Mouse (Mus musculus) MEL (cell line): ENCODE measurements around the gene Cfap299.

Experiments
- CHD1 ChIP-seq: IDR thresholded peaks from 2 replicates; pipeline ENCODE4 v1.6.1; 2012; ENCODE audit warnings: low read depth, mild to moderate bottlenecking, inconsistent platforms, low read length, improper control_type of control experiment
- CTCF ChIP-seq, 3 experiments: IDR thresholded peaks in 2 of 3; conservative IDR thresholded peaks in 1 of 3; 2 replicates each; pipeline ENCODE4 v1.5.1; 2011 to 2012; ENCODE audit warnings: low read length in 3 of 3, low read depth in 2 of 3, mild to moderate bottlenecking in 2 of 3, improper control_type of control experiment in 1 of 3, inconsistent platforms in 1 of 3, mixed read lengths in 1 of 3, moderate library complexity in 1 of 3; ENCODE audit not compliant: control insufficient read depth in 1 of 3, insufficient read depth in 1 of 3, poor library complexity in 1 of 3, severe bottlenecking in 1 of 3
- EP300 ChIP-seq, 2 experiments: IDR thresholded peaks; 2 replicates each; pipeline ENCODE4 v1.6.1; 2011; ENCODE audit warnings: improper control_type of control experiment in 2 of 2, low read length in 2 of 2, low read depth in 1 of 2, mild to moderate bottlenecking in 1 of 2
- ETS1 ChIP-seq: IDR thresholded peaks from 2 replicates; pipeline ENCODE4 v1.6.1; 2012; ENCODE audit warnings: low read depth, mild to moderate bottlenecking, inconsistent platforms, low read length, improper control_type of control experiment, moderate library complexity
- JUND ChIP-seq: IDR thresholded peaks from 2 replicates; pipeline ENCODE4 v1.6.1; 2011; ENCODE audit warnings: low read depth, mild to moderate bottlenecking, improper control_type of control experiment, low read length
- KAT2A ChIP-seq: conservative IDR thresholded peaks from 2 replicates; pipeline ENCODE4 v1.6.1; 2012; ENCODE audit warnings: low read depth, low read length, improper control_type of control experiment, inconsistent platforms
- NRF1 ChIP-seq: IDR thresholded peaks from 2 replicates; pipeline ENCODE4 v1.6.1; 2014; ENCODE audit warnings: low read depth, mild to moderate bottlenecking, inconsistent platforms, low read length, improper control_type of control experiment, moderate library complexity; ENCODE audit not compliant: poor library complexity, insufficient read depth, severe bottlenecking
- POLR2A ChIP-seq, 2 experiments: IDR thresholded peaks; 2 replicates each; pipeline ENCODE4 v1.6.1; 2011 to 2012; ENCODE audit warnings: low read length in 2 of 2, mild to moderate bottlenecking in 2 of 2, control low read depth in 1 of 2, improper control_type of control experiment in 1 of 2, low read depth in 1 of 2, moderate library complexity in 1 of 2; ENCODE audit not compliant: control insufficient read depth in 1 of 2, insufficient read depth in 1 of 2, poor library complexity in 1 of 2
- SMC3 ChIP-seq: IDR thresholded peaks from 2 replicates; pipeline ENCODE4 v1.6.1; 2011; ENCODE audit warnings: low read depth, low read length, improper control_type of control experiment
- TBP ChIP-seq: IDR thresholded peaks from 2 replicates; pipeline ENCODE4 v1.8.0; 2011; ENCODE audit warnings: low read depth, low read length, improper control_type of control experiment
- UBTF ChIP-seq: IDR thresholded peaks from 2 replicates; pipeline ENCODE4 v1.6.1; 2012; ENCODE audit warnings: low read depth, mild to moderate bottlenecking, inconsistent platforms, low read length, improper control_type of control experiment, moderate library complexity, borderline replicate concordance; ENCODE audit not compliant: insufficient read depth
- ZC3H11A ChIP-seq: IDR thresholded peaks from 2 replicates; pipeline ENCODE4 v1.6.1; 2012; ENCODE audit warnings: low read depth, mild to moderate bottlenecking, inconsistent platforms, low read length, improper control_type of control experiment
- ZMIZ1 ChIP-seq: IDR thresholded peaks from 2 replicates; pipeline ENCODE4 v1.6.1; 2012; ENCODE audit warnings: low read depth, mild to moderate bottlenecking, inconsistent platforms, low read length, improper control_type of control experiment, moderate library complexity

DNA sequence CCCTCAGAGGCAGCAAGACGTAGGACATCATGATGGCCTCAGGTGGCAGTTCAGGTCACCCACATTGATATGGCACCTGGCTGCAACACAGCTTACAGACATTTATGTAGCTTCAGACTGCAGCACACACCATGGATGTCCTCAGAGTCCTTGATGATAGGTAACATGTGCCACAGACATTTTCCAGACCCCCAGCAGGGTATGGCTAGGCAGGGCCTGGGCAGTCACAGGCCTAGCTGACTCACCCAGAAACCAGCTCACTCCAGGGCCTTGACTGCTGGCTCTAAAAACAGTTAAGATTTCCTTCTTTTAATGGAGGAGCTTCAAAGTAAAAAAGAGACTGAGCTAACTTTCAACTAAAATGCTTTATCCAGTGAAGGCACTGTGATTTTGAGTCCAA lies 95.9 kb downstream of the Cfap299 start:
- TF ChIP-seq ZC3H11A = no peak
- TF ChIP-seq CTCF (IDR thresholded peaks at IDR 0.05 in 2 of 3, conservative IDR thresholded peaks at IDR 0.05 in 1 of 3; ENCODE audit: control insufficient read depth in 1 of 3, insufficient read depth in 1 of 3, low read depth in 2 of 3, low read length in 3 of 3, poor library complexity in 1 of 3, severe bottlenecking in 1 of 3) = no peak
- no peak for TF ChIP-seq NRF1
- TF ChIP-seq ZMIZ1 = no peak
- TF ChIP-seq SMC3 = no peak
- no peak for TF ChIP-seq JUND
- TF ChIP-seq EP300 (IDR thresholded peaks at IDR 0.05; ENCODE audit: low read depth in 1 of 2, low read length in 2 of 2) = no peak
- TF ChIP-seq POLR2A (IDR thresholded peaks at IDR 0.05; ENCODE audit: control insufficient read depth in 1 of 2, insufficient read depth in 1 of 2, low read depth in 1 of 2, low read length in 2 of 2, poor library complexity in 1 of 2) = no peak
- TF ChIP-seq CHD1 = no peak
- no peak for TF ChIP-seq TBP
- no peak for TF ChIP-seq KAT2A
- TF ChIP-seq UBTF = no peak
- no peak for TF ChIP-seq ETS1
